Mouse (Mus musculus) mouse trophoblast stem cell (cell line): Measurements from ENCODE around the gene Cmtr1.

Experiments used
- in situ Hi-C, 2 experiments: fragments of 300-500 bp; cut with MseI, MboI; formaldehyde crosslinking; loops; 2 replicates in 1 of 2; 3 replicates in 1 of 2; pipeline ENCODE4 v1.15.1; 2025

Cmtr1 gene

GRCm38 (mm10) chr17:29732522-29732921 lies 72.1 kb downstream of the Cmtr1 start:
- in situ Hi-C loops, result no loop called here

- in situ Hi-C loops, result no loop called here
Measured at GRCm38 (mm10) chr17:29736448-29737014, 76.1 kb downstream of the Cmtr1 start.

- in situ Hi-C loops, result no loop called here
Measured at GRCm38 (mm10) chr17:29737849-29738804, 77.7 kb downstream of the Cmtr1 start.

- in situ Hi-C loops, result no loop called here
Measured at GRCm38 (mm10) chr17:29747466-29747865, 87.1 kb downstream of the Cmtr1 start.

- in situ Hi-C loops, result no loop called here
Measured at GRCm38 (mm10) chr17:29754510-29754909, 94.1 kb downstream of the Cmtr1 start.
